Mouse (Mus musculus) lung, adult 2 months (tissue): ENCODE measurements around the gene Cby3. TPM values are rescaled to one million over a fixed set of nuclear protein-coding genes. Genes with fewer than 3 reads are reported as not detected.

Experiments
- DNase-seq: peaks from one replicate; pipeline ENCODE4 v3.0.0; 2022
- H3K4me1 ChIP-seq: fragments of 200-500 bp; 2 replicates; pipeline ENCODE4 v1.6.1; 2011; ENCODE audit warnings: low read length; ENCODE audit not compliant: control insufficient read depth, insufficient read depth
- H3K4me3 ChIP-seq: fragments of 200-500 bp; replicated peaks from 2 replicates; pipeline ENCODE3; 2011; ENCODE audit warnings: low read depth, mild to moderate bottlenecking, control low read depth, low read length; ENCODE audit errors: extremely low read depth
- CTCF ChIP-seq: fragments of 200-500 bp; IDR thresholded peaks from 2 replicates; pipeline ENCODE4 v1.5.1; 2011; ENCODE audit warnings: mild to moderate bottlenecking, low read length, control low read depth; ENCODE audit not compliant: insufficient read depth
- POLR2A ChIP-seq: fragments of 200-500 bp; IDR thresholded peaks from 2 replicates; pipeline ENCODE4 v1.6.1; 2011; ENCODE audit warnings: low read depth, mild to moderate bottlenecking, control low read depth, low read length, borderline replicate concordance; ENCODE audit errors: extremely low read depth
- WGBS: fragments of 180-500 bp; shearing (Covaris S2); methylation state at CpG from one replicate; pipeline ENCODE4 v1.1.7; 2018; 5-methylcytosine and 5-hydroxymethylcytosine counted together
- polyA plus RNA-seq: library from polyadenylated mRNA; depleted of rRNA; stranded (reverse); fragments of >200 nt; gene quantifications from 2 replicates; pipeline ENCODE4 v1.2.3, GENCODE M21; 2012

The Cby3 gene
- polyA plus RNA-seq, 1 experiment: 0.24 TPM

GRCm38 (mm10) chr11:50387167-50387679, 33.0 kb downstream of the Cby3 start:
- TF ChIP-seq CTCF: no peak
- no peak for TF ChIP-seq POLR2A
- H3K4me3 ChIP-seq: no peak overlapping the region
- H3K4me1 ChIP-seq: no peaks in the 10 kb centered on the region
- no peak for DNase-seq
- WGBS: 86% methylated on average over 3 of the region's 3 CpGs

GRCm38 (mm10) chr11:50387697-50388096, 33.4 kb downstream of the Cby3 start:
- DNase-seq: no peak
- Histone ChIP-seq H3K4me1 (no peaks in the 10 kb centered on the region), H3K4me3 (no peak overlapping the region)
- TF ChIP-seq POLR2A (no peak), CTCF (no peak)
- WGBS: 82% methylated on average over 4 of the region's 4 CpGs

- 90% methylated on average over 3 of the region's 3 CpGs for WGBS
- no peaks in the 10 kb centered on the region for H3K4me1 ChIP-seq
- no peak for DNase-seq
- TF ChIP-seq POLR2A (no peak), CTCF (no peak)
- no peak overlapping the region for H3K4me3 ChIP-seq
Measured at GRCm38 (mm10) chr11:50388217-50388929, 34.1 kb downstream of the Cby3 start.

- TF ChIP-seq CTCF (no peak), POLR2A (no peak)
- Histone ChIP-seq H3K4me3 (no peak overlapping the region), H3K4me1 (no peaks in the 10 kb centered on the region)
- WGBS: 58% methylated on average over 3 of the region's 3 CpGs
- DNase-seq: no peak
Measured at GRCm38 (mm10) chr11:50389011-50389410, 34.7 kb downstream of the Cby3 start.

- 71% methylated on average over 5 of the region's 5 CpGs for WGBS
- Histone ChIP-seq H3K4me1 (no peaks in the 10 kb centered on the region), H3K4me3 (no peak overlapping the region)
- DNase-seq: no peak
- TF ChIP-seq CTCF: no peak
- no peak for TF ChIP-seq POLR2A
Measured at GRCm38 (mm10) chr11:50389616-50390015, 35.4 kb downstream of the Cby3 start.

- DNase-seq: no peak
- TF ChIP-seq CTCF (no peak), POLR2A (no peak)
- WGBS: 82% methylated on average over 4 of the region's 4 CpGs
- Histone ChIP-seq H3K4me3 (no peak overlapping the region), H3K4me1 (no peaks in the 10 kb centered on the region)
Measured at GRCm38 (mm10) chr11:50391272-50391960, 37.2 kb downstream of the Cby3 start.

GRCm38 (mm10) chr11:50393306-50393705, 39.0 kb downstream of the Cby3 start:
- no peak for DNase-seq
- no peak overlapping the region for H3K4me3 ChIP-seq
- TF ChIP-seq POLR2A (no peak), CTCF (no peak)
- WGBS: 84% methylated on average over 6 of the region's 6 CpGs
- H3K4me1 ChIP-seq: no peaks in the 10 kb centered on the region

GRCm38 (mm10) chr11:50394731-50395130, 40.5 kb downstream of the Cby3 start:
- WGBS: 95% methylated on average over 7 of the region's 7 CpGs
- Histone ChIP-seq H3K4me1 (no peaks in the 10 kb centered on the region), H3K4me3 (no peak overlapping the region)
- no peak for DNase-seq
- TF ChIP-seq POLR2A (no peak), CTCF (no peak)

- Histone ChIP-seq H3K4me3 (no peak overlapping the region), H3K4me1 (no peaks in the 10 kb centered on the region)
- WGBS: 65% methylated on average over 11 of the region's 11 CpGs
- TF ChIP-seq POLR2A: no peak
- TF ChIP-seq CTCF: no peak
- no peak for DNase-seq
Measured at GRCm38 (mm10) chr11:50396766-50397307, 42.6 kb downstream of the Cby3 start.

- 80% methylated on average over 9 of the region's 9 CpGs for WGBS
Measured at GRCm38 (mm10) chr11:50397316-50397715, 43.1 kb downstream of the Cby3 start.

More at GRCm38 (mm10) chr11:50397316-50397715, 43.1 kb downstream of the Cby3 start:
- TF ChIP-seq POLR2A: no peak
- TF ChIP-seq CTCF: no peak
- no peak for DNase-seq
- no peak overlapping the region for H3K4me3 ChIP-seq
- no peaks in the 10 kb centered on the region for H3K4me1 ChIP-seq
